Mouse (Mus musculus) cortical plate, adult 2 months (tissue): ENCODE data around the gene Prr36. TPM values are rescaled to one million over a fixed set of nuclear protein-coding genes. Genes with fewer than 3 reads are reported as not detected.

ENCODE experiments used
- H3K27ac ChIP-seq: fragments of 200-500 bp; 2 replicates; pipeline ENCODE4 v1.5.1; 2012; ENCODE audit warnings: low read length, control low read depth, inconsistent platforms; ENCODE audit not compliant: insufficient read depth
- H3K4me1 ChIP-seq: fragments of 200-500 bp; 2 replicates; pipeline ENCODE4 v1.6.1; 2011; ENCODE audit warnings: low read length; ENCODE audit not compliant: control insufficient read depth, insufficient read depth
- H3K4me3 ChIP-seq: fragments of 200-500 bp; 2 replicates; pipeline ENCODE4 v1.5.1; 2011; ENCODE audit warnings: mild to moderate bottlenecking, low read length, control low read depth; ENCODE audit not compliant: insufficient read depth
- CTCF ChIP-seq: fragments of 200-500 bp; IDR thresholded peaks from 2 replicates; pipeline ENCODE4 v1.5.1; 2011; ENCODE audit warnings: mild to moderate bottlenecking, control low read depth, low read length; ENCODE audit not compliant: insufficient read depth; ENCODE audit errors: extremely low read depth
- POLR2A ChIP-seq: fragments of 200-500 bp; IDR thresholded peaks from 2 replicates; pipeline ENCODE4 v1.6.1; 2011; ENCODE audit warnings: mild to moderate bottlenecking, low read length, control low read depth; ENCODE audit not compliant: insufficient read depth; ENCODE audit errors: extremely low read depth
- polyA plus RNA-seq: library from polyadenylated mRNA; depleted of rRNA; stranded (reverse); fragments of >200 nt; gene quantifications from 2 replicates; pipeline ENCODE4 v1.2.3, GENCODE M21; 2012; rRNA removed

The Prr36 gene
- polyA plus RNA-seq, 1 experiment = 16.7 TPM

DNA sequence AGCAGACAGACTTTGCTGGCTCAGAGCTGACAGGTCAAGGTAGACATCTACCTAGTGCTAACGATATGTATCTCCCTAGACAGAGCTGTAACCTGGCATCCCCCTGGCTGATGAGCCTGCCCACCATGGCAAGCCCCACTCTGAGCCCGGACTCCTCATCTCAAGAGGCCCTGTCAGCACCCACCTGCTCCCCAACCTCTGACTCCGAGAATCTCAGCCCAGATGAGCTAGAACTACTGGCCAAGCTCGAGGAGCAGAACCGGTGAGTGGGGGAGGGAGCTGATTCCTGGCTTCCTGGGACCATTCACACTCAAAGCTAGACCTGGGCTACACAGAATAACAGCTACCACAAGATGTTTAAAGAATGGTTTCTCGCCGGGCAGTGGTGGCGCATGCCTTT, 33.9 kb downstream of the Prr36 start:
- Histone ChIP-seq H3K4me1 (peaks cover 2% of the 10 kb centered on the region), H3K4me3 (no peak overlapping the region), H3K27ac (no peak overlapping the region)
- TF ChIP-seq CTCF = no peak
- TF ChIP-seq POLR2A = no peak

DNA sequence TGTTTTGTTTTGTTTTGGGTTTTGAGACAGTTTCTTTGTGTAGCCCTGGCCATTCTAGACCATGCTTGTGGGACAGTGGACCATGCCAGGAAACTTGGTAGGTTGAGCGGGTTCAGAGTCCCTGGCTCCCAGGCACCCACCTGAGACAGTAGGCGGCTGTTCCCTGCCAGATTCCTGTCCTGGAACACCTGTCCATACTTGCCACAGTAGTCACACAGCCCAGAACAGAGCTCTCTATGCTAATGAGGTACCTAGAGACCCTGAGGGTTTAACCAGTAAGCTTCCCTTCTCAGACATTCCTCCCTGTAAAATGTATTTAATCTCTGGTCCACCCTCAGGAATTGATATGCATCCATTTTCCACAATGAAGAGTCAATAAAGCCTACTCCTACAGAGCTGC, 43.2 kb downstream of the Prr36 start:
- TF ChIP-seq CTCF (no peak), POLR2A (no peak)
- peaks cover 2% of the 10 kb centered on the region; the same call in 1 of the 2 replicates for H3K4me1 ChIP-seq
- no peak overlapping the region for H3K4me3 ChIP-seq
- no peak overlapping the region for H3K27ac ChIP-seq

DNA sequence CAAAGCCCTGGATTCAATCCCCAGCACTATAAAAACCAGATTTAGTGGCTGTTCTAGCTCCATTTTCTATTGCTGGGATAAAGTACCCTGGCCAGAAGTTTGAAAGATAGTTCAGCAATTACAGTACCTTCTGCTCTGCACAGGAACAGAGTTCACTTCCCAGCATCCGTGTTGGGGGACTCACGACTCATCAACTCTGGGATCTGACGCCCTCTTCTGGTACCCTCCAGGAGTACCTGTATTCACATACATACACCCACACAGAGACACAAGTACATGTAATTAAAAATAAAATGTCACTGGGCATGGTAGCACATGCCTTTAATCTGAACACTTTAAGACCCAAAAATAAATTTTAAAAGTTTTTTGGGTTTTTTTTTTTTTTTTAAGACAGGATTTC, 44.8 kb downstream of the Prr36 start:
- TF ChIP-seq POLR2A (no peak), CTCF (no peak)
- H3K27ac ChIP-seq = no peak overlapping the region
- H3K4me1 ChIP-seq = peaks cover 8% of the 10 kb centered on the region; the same call in 1 of the 2 replicates
- no peak overlapping the region for H3K4me3 ChIP-seq

DNA sequence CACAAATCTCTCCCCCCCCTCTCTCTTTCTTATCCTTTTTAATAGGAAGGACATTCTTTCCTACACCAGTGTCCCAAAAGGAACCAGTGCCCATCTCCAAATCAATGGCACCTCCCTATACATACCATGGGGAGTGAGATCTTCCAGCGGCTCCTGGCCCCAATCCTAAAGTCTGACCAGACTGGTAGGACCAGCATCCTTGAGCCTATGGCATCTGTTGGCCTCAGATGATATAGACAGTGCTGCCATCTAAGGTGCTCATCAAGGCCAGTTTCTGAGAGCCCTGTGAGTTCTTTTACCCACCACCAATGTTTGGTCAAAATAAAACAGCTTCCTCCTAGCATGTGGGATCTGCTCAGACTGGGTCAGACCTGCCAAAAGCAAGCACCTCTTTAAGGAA, 49.3 kb downstream of the Prr36 start:
- peaks cover 11% of the 10 kb centered on the region; the same call in 1 of the 2 replicates for H3K4me1 ChIP-seq
- TF ChIP-seq POLR2A (no peak), CTCF (no peak)
- no peak overlapping the region for H3K27ac ChIP-seq
- H3K4me3 ChIP-seq = peak overlapping the region; percentile 69; the same call in 1 of the 2 replicates

DNA sequence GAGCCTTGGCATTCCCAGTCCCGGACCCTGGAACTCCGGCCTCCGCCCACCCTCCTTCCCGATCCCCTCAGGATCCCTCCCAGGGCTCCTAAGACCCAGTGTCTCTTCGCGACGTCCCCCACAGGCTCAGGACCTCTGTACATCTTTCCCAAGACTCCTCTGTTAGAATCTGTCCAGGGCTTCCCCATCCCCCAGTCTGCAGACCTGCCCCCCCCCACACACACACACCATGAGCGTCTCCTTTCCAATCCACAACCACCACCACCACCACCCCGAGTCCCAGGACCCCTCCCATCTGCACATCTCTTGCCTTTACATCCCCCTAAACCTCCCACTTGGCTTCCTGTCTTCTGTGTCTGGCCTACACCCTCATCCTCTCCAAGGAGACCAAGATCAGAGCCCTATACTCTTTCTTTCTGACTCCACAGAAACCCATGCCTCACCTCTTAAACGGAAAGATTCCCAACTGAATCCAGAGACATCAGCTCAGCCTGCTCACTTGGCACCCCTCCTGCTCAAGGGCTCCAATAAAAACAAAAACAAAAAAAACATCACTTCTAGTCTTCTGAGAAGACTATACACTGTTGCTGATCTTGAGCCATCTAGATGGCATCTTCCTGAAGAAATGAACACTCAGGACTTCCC, 50.3 kb downstream of the Prr36 start:
- no peak for TF ChIP-seq CTCF
- no peak for TF ChIP-seq POLR2A
- H3K4me3 ChIP-seq = peak overlapping the region; percentile 69
- H3K4me1 ChIP-seq = peaks cover 11% of the 10 kb centered on the region; the same call in 1 of the 2 replicates
- peak overlapping the region; percentile 35; the same call in 1 of the 2 replicates for H3K27ac ChIP-seq

DNA sequence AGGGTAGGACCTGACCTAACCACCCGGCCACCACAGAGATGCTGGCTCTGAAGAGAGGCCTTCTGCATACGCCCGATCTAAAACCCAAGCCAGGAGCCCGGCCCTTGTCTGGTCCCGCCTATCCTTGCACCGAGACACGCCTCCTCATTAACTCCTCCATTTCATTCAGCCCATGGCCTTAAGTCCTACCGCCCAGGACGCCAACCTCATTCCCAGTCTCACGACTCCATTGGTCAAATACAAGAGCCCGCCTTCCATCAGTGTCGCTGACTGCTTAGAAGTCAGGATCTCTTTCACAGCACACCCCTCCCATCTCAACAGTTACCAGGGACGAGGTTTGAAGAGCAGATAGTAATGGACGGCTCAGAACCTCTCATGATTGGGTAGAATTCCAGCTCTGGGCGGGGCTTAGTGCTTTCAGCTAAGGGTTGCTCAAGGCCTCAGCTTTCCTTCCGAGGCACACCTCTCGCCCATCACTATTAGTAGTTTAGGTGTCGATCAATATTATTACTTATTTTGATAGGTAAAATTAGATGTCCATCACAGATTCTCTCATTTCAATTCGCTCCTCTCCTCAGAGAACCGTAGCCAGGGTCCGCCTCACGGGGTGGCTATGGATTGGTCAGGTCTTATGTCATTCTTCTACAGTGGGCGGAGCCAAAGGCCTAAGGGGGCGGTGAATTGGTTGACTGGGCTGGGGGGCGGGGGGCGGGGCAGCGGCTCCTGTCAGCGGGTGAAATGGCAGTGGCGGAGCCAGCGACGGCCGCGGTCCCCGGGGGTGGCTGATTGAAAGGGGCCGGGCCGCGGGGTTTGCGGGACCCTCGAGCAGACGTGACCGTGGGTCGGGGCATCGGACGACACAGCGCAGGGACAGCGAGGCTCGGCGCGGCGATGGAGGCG, 51.2 kb downstream of the Prr36 start, which contains the start of gene Evi5l:
Gene Evi5l, plus strand, starts transcription at position 716 of the 900 bp plus-strand sequence.
- peak within 1 kb of the TSS; percentile 35; the same call in 1 of the 2 replicates for H3K27ac ChIP-seq
- H3K4me1 ChIP-seq = peaks cover 11% of the 10 kb centered on the region; the same call in 1 of the 2 replicates
- TF ChIP-seq CTCF (no peak), POLR2A (peak; percentile 82; the same call in 1 of the 2 replicates)
- peak within 1 kb of the TSS; percentile 69 for H3K4me3 ChIP-seq

DNA sequence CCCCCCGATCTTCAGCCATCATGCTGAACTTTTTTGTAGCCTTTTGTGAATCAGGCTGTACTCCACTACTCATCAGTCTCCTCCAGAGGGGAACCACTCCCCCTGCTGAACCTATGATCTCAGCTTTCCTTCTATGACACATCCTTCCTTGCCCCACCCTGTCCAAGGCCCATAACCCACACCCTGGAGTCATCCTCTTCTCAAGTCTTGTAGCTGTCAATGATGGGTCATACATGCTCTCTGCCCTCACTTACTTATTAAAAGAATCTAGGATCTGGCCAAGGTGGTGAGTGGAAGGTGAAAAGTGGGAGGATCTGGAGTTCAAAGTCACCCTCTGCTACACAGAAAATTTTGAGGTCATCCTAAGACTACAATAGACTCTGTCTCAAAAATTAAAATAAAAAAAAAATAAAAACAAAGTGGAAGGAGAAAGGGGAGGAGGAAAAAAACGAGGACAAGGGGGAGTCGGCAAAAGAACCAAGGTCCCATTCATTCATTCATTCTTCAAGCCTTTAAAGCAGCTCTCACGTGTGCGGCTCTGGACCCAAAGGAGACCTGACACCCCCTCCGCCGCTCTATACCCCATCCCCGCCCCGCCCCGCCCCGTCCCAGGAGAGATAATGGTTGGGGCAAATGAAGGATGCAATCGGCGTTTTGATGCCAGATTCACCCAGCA, 51.9 kb downstream of the Prr36 start:
- Histone ChIP-seq H3K27ac (no peak overlapping the region), H3K4me1 (peaks cover 11% of the 10 kb centered on the region; the same call in 1 of the 2 replicates), H3K4me3 (peak overlapping the region; percentile 41)
- no peak for TF ChIP-seq POLR2A
- no peak for TF ChIP-seq CTCF

DNA sequence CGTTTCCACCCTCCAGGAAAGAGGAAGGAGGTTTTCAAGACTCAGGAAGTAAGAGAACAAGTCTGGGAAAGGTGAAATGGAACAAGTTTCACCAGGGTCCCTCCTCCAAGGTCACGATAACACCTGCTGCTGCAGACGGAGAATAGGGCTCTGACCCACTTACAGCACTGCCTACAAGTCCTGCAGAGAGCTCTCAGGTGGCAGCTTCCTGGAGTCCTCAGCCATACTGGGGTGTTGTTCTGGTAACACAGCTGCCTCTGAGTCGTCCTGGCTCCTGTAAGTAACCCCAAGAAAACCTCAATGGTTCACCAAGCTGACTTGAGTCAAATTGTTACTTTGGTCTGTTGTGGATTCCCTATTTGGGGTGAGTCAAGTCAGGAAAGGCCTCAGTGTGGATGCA, 54.5 kb downstream of the Prr36 start:
- H3K27ac ChIP-seq = no peak overlapping the region
- TF ChIP-seq POLR2A = no peak
- TF ChIP-seq CTCF = no peak
- H3K4me1 ChIP-seq = peaks cover 4% of the 10 kb centered on the region; the same call in 1 of the 2 replicates
- H3K4me3 ChIP-seq = no peak overlapping the region

Other genes with a start within 250 kb of the Prr36 start
- 0.54 and 0.61 TPM in 2 replicates for gene Cd209f, start 111.6 kb downstream of the Prr36 start, polyA plus RNA-seq
- gene Cd209g, start 83.4 kb downstream of the Prr36 start, polyA plus RNA-seq = 0.09 and 0.23 TPM in 2 replicates
- 74.9 and 75.3 TPM in 2 replicates for gene Evi5l, start 50.9 kb downstream of the Prr36 start, polyA plus RNA-seq
- 0.04 TPM in 1 of 2 replicates, not detected in the other for gene Lrrc8e, start 9.4 kb upstream of the Prr36 start, polyA plus RNA-seq
- 60.4 and 60.6 TPM in 2 replicates for gene Map2k7, start 21.3 kb upstream of the Prr36 start, polyA plus RNA-seq
- 4.8 and 5.8 TPM in 2 replicates for gene Gm49320, start 21.4 kb upstream of the Prr36 start, polyA plus RNA-seq
- 26.4 and 27.5 TPM in 2 replicates for gene Tgfbr3l, start 30.8 kb upstream of the Prr36 start, polyA plus RNA-seq
- gene Snapc2, start 35.6 kb upstream of the Prr36 start, polyA plus RNA-seq = 48.8 and 48.9 TPM in 2 replicates
- gene Ctxn1, start 41.8 kb upstream of the Prr36 start, polyA plus RNA-seq = 1,021 and 1,048 TPM in 2 replicates
- gene Timm44, start 58.5 kb upstream of the Prr36 start, polyA plus RNA-seq = 92.9 and 111 TPM in 2 replicates
- 16.1 and 16.4 TPM in 2 replicates for gene Ccl25, start 107.8 kb upstream of the Prr36 start, polyA plus RNA-seq
- gene Elavl1, start 108.0 kb upstream of the Prr36 start, polyA plus RNA-seq = 35.1 and 35.6 TPM in 2 replicates